Mouse (Mus musculus) C2C12 (cell line): ENCODE results near the gene Iqcb1. TPM values are rescaled to one million over a fixed set of nuclear protein-coding genes. Genes with fewer than 3 reads are reported as not detected.
A peak's percentile ranks its signal among the peaks of the same experiment; 100 is the strongest.

Experiments
- H3K27me3 ChIP-seq: one replicate; pipeline ENCODE4 v1.6.1; 2011; ENCODE audit not compliant: control insufficient read depth, insufficient read depth, insufficient read length
- H3K36me3 ChIP-seq: one replicate; pipeline ENCODE4 v1.6.1; 2011; ENCODE audit not compliant: control insufficient read depth, insufficient read depth
- H3K4me3 ChIP-seq: one replicate; pipeline ENCODE4 v1.5.1; 2011; ENCODE audit warnings: mild to moderate bottlenecking, control low read depth; ENCODE audit not compliant: poor library complexity, insufficient read depth, severe bottlenecking
- H3K79me2 ChIP-seq: one replicate; pipeline ENCODE4 v1.6.1; 2011; ENCODE audit not compliant: control insufficient read depth, insufficient read depth
- H3K79me3 ChIP-seq: one replicate; pipeline ENCODE4 v1.6.1; 2011; ENCODE audit warnings: low read depth, control low read depth
- H3ac ChIP-seq: one replicate; pipeline ENCODE3; 2011; ENCODE audit warnings: low read depth; ENCODE audit not compliant: control insufficient read depth, insufficient read length
- CEBPB ChIP-seq: IDR thresholded peaks from one replicate; pipeline ENCODE4 v1.6.1; 2011; ENCODE audit warnings: low read depth, mild to moderate bottlenecking, control low read depth, moderate library complexity
- CTCF ChIP-seq: IDR thresholded peaks from one replicate; pipeline ENCODE4 v1.5.1; 2011; ENCODE audit not compliant: control insufficient read depth, insufficient read depth, insufficient read length
- FOSL1 ChIP-seq: IDR thresholded peaks from one replicate; pipeline ENCODE4 v1.8.0; 2011; ENCODE audit warnings: mild to moderate bottlenecking, low read length; ENCODE audit not compliant: poor library complexity, insufficient read depth, severe bottlenecking
- MAX ChIP-seq: IDR thresholded peaks from one replicate; pipeline ENCODE4 v1.6.1; 2011; ENCODE audit warnings: mild to moderate bottlenecking, control low read depth
- MYOD1 ChIP-seq: IDR thresholded peaks from one replicate; pipeline ENCODE4 v1.6.1; 2011; ENCODE audit warnings: low read depth; ENCODE audit not compliant: control insufficient read depth, insufficient read length
- MYOG ChIP-seq: IDR thresholded peaks from one replicate; pipeline ENCODE4 v1.6.1; 2011; ENCODE audit not compliant: control insufficient read depth, insufficient read length; ENCODE audit errors: extremely low read depth
- USF1 ChIP-seq: IDR thresholded peaks from one replicate; pipeline ENCODE4 v1.6.1; 2011; ENCODE audit warnings: low read depth, mild to moderate bottlenecking, control low read depth, moderate library complexity
- polyA plus RNA-seq: library from polyadenylated mRNA; unstranded; fragments of >200 nt; fragmentation: generic; extraction: Trizol; gene quantifications from one replicate; pipeline ENCODE4 v1.2.1, GENCODE M21; 2012; ENCODE audit warnings: missing spikeins

Gene Iqcb1
- polyA plus RNA-seq, 1 experiment: 3.4 TPM

DNA sequence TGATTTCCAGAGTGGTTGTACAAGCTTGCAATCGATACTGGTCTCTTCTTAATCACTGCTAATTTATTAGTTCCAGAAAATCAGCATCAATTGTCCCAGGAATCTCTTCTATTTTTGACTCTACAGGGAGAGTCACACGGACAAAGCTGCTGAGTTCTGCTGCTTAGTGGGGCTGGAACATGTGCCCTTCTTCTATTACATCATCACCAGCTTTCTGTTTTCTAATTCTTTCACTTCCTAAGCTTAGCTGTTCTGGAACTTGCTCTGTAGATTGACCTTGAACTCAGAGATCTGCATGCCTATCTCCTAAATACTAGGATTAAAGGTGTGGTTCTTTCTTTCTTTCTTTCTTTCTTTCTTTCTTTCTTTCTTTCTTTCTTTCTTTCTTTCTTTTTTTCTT is 29.9 kb upstream of the Iqcb1 start:
- no peaks in the 10 kb centered on the region for H3K79me2 ChIP-seq
- no peak for TF ChIP-seq MYOD1
- no peak for TF ChIP-seq FOSL1
- TF ChIP-seq USF1: no peak
- no peak for TF ChIP-seq MAX
- TF ChIP-seq MYOG: no peak
- TF ChIP-seq CTCF: no peak
- TF ChIP-seq CEBPB: no peak
- no peak overlapping the region for H3K4me3 ChIP-seq
- H3K27me3 ChIP-seq: no peaks in the 10 kb centered on the region
- no peaks in the 10 kb centered on the region for H3K36me3 ChIP-seq
- no peaks in the 10 kb centered on the region for H3K79me3 ChIP-seq
- H3ac ChIP-seq: no peak overlapping the region

DNA sequence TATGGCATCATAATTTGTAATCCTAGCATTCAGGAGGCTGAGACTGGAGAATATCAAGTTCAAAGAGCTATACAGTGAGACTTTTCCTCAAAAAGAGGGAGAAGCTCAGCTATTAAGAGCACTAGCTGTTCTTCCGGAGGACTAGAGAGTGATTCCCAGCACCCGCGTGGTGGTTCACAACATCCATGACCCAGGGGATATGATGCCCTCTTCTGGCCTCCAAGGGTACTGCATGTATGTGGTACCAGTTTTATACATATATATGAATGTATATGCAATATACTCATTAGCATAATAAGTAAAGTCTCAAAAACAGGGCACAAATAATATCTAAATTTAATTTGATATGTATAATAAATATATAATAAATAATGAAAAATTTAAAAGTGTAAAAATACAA is 25.8 kb upstream of the Iqcb1 start:
- Histone ChIP-seq H3K36me3 (no peaks in the 10 kb centered on the region), H3K4me3 (no peak overlapping the region), H3K79me3 (no peaks in the 10 kb centered on the region), H3K79me2 (no peaks in the 10 kb centered on the region), H3K27me3 (no peaks in the 10 kb centered on the region), H3ac (no peak overlapping the region)
- TF ChIP-seq MYOG (no peak), USF1 (no peak), FOSL1 (no peak), MYOD1 (no peak), MAX (no peak), CEBPB (no peak), CTCF (no peak)

DNA sequence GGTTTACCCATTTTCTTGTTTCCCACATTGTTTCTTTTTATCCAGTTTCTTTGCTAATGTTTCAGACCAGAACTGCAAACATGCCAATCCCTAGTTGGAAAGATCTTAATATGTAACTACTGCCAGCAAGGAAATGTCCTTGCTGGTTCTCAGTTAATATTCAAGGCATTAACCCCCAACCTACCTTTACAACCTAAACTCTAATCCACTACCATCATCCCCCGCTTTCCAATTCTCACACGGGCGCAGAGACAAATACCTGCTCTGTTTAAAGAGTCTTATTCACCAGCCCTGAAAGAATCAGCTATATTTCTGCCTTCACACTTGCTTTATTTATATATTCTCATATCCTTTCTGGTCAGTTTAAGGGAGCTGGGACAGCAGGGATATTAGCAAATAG is 19.6 kb upstream of the Iqcb1 start:
- no peaks in the 10 kb centered on the region for H3K79me2 ChIP-seq
- TF ChIP-seq MYOG: no peak
- TF ChIP-seq MAX: no peak
- TF ChIP-seq USF1: no peak
- TF ChIP-seq CTCF: no peak
- no peak for TF ChIP-seq MYOD1
- no peak for TF ChIP-seq CEBPB
- TF ChIP-seq FOSL1: no peak
- no peak overlapping the region for H3K4me3 ChIP-seq
- no peak overlapping the region for H3ac ChIP-seq
- H3K36me3 ChIP-seq: no peaks in the 10 kb centered on the region
- H3K27me3 ChIP-seq: no peaks in the 10 kb centered on the region
- H3K79me3 ChIP-seq: no peaks in the 10 kb centered on the region

DNA sequence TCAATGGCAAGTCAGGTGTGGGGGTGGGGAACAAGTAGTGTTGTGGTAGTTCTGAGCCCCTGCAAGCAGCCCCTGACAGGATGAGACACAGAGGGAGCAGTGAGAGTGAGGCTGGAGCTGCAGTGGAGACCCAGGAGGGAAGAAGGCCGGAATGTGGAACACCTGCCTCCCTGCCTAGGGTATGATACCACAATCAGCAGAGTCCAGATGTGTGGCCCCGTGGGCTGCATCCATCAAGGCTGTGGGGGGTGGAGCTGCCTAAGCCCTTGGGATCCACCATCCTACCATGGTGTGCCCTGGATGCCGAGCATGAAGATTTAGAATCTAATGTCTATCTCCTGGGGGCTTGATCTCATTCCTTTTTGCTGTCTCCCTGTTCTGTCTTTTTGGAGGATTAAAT is 14.5 kb upstream of the Iqcb1 start:
- no peaks in the 10 kb centered on the region for H3K79me2 ChIP-seq
- no peaks in the 10 kb centered on the region for H3K27me3 ChIP-seq
- H3K79me3 ChIP-seq: no peaks in the 10 kb centered on the region
- no peak overlapping the region for H3K4me3 ChIP-seq
- TF ChIP-seq MYOD1 (no peak), CEBPB (no peak), MYOG (no peak), MAX (no peak), USF1 (no peak), CTCF (no peak), FOSL1 (no peak)
- H3ac ChIP-seq: no peak overlapping the region
- H3K36me3 ChIP-seq: no peaks in the 10 kb centered on the region

DNA sequence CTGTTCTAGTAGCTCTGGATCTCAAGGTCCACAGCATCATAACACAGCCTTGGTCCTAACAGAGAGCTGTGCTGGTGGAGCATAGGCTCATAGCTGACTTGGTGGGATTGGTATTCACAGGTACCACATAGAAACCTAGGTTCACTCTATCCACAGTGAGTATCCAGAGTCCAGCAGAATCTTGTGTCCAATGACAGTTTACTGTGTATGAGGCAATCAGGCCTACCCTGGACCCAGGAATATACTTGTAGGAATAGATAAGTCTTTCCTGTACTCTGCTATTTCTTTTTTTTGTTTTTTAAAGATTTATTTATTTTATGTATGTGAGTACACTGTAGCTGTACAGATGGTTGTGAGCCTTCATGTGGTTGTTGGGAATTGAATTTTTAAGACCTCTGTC is 11.3 kb upstream of the Iqcb1 start:
- Histone ChIP-seq H3ac (no peak overlapping the region), H3K4me3 (no peak overlapping the region), H3K79me3 (no peaks in the 10 kb centered on the region), H3K36me3 (no peaks in the 10 kb centered on the region), H3K27me3 (no peaks in the 10 kb centered on the region), H3K79me2 (no peaks in the 10 kb centered on the region)
- no peak for TF ChIP-seq USF1

DNA sequence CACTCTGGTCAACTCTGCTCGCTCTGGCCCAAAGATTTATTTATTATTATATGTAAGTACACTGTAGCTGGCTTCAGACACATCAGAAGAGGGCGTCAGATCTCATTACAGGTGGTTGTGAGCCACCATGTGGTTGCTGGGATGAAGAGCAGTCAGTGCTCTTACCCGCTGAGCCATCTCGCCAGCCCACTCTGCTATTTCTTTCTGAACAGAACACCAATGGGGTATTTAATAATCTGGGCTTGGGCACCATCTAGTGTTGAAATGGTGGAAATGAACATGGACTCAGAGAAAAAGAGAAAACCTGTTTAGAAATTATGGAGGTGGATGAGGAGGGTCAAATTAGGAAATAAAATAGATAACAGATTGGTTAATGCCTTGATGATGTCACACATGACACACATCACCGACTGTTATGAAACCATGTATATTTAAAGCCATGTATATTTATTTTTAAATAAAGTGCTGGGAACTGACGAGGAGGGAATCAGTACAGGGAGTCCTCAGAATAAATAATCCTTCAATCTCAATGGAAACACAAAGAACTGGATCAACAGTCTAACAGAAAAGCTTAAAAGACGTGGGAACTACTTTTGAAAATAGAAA is 10.8 kb upstream of the Iqcb1 start:
- no peaks in the 10 kb centered on the region for H3K79me3 ChIP-seq
- H3ac ChIP-seq: no peak overlapping the region
- H3K27me3 ChIP-seq: no peaks in the 10 kb centered on the region
- no peaks in the 10 kb centered on the region for H3K36me3 ChIP-seq
- no peak overlapping the region for H3K4me3 ChIP-seq
- TF ChIP-seq MYOD1 (no peak), MAX (no peak), CTCF (peak; percentile 22), MYOG (no peak), USF1 (no peak)
- no peaks in the 10 kb centered on the region for H3K79me2 ChIP-seq
